Mouse (Mus musculus) brain, embryonic 14.5 days (tissue): ENCODE data around the gene Opn4.

Experiments used
- CTCF ChIP-seq: fragments of 200-500 bp; IDR thresholded peaks from 2 replicates; pipeline ENCODE4 v1.5.1; 2012; ENCODE audit warnings: inconsistent platforms, mild to moderate bottlenecking, moderate library complexity, borderline replicate concordance; ENCODE audit not compliant: insufficient read depth, insufficient read length; ENCODE audit errors: extremely low read depth
- POLR2A ChIP-seq: fragments of 200-500 bp; IDR thresholded peaks from 2 replicates; pipeline ENCODE4 v1.6.1; 2012; ENCODE audit warnings: mild to moderate bottlenecking, inconsistent platforms, borderline replicate concordance; ENCODE audit not compliant: poor library complexity, insufficient read depth, insufficient read length, severe bottlenecking; ENCODE audit errors: extremely low read depth

DNA sequence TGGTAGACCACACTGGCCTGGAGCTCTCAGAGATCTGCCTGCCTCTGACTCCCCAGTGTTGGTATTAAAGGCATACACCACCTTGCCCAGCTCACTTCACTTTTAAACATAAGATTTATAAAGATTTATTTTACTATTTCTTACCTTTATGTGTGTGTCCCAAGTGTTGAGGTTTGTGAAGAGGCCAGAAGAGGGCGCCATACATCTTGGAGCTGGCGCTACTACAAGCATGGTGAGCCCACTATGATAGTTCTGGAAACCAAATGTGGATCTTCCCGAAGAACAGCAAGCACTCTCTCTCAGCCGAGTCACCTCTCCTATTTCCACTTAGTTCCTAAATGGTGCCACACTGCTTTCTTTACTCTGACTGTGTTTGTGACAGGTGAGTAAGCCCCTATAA is 12.3 kb upstream of the Opn4 start:
- TF ChIP-seq POLR2A (no peak), CTCF (peak; percentile 41; the same call in 1 of the 2 replicates)
